Mouse (Mus musculus): ENCODE measurements at regions not wholly inside any gene's neighbourhood (a gene's known extent, or its start where the extent isn't known, plus 50 kb on each side); places are given as distances from the start of the nearest gene placed in this dataset.

GRCm38 (mm10) chr6:107422091-107422490 lies 107.5 kb upstream of the Lrrn1 start:
- H3K27ac ChIP-seq (replicated peaks; ENCODE audit: low read depth, low read length) = no peak overlapping the region
- ATAC-seq (ENCODE audit: insufficient number of reproducible peaks, low FRiP score, low TSS enrichment, low read depth) (no peak), DNase-seq (ENCODE audit: low spot score) (no peak)
- H3K4me1 ChIP-seq (ENCODE audit: control insufficient read depth, insufficient read depth, low read length) = no peaks in the 10 kb centered on the region
- no peak overlapping the region for H3K9ac ChIP-seq (ENCODE audit: low read length)
- no peak overlapping the region for H3K4me3 ChIP-seq (ENCODE audit: low read depth, low read length)
- H3K4me2 ChIP-seq (ENCODE audit: low read depth, severe bottlenecking) = no peak overlapping the region
- no peaks in the 10 kb centered on the region for H3K27me3 ChIP-seq (ENCODE audit: control insufficient read depth, insufficient read depth, low read length)
- H3K9me3 ChIP-seq (ENCODE audit: control insufficient read depth, low read length) = no peaks in the 10 kb centered on the region
- WGBS = 51% methylated on average over 3 of the region's 3 CpGs
- H3K36me3 ChIP-seq (ENCODE audit: control insufficient read depth, insufficient read depth, low read length) = no peaks in the 10 kb centered on the region

GRCm38 (mm10) chr6:107426529-107426928 lies 103.0 kb upstream of the Lrrn1 start:
- ATAC-seq (ENCODE audit: insufficient number of reproducible peaks, low FRiP score, low TSS enrichment, low read depth) = no peak
- no peak overlapping the region for H3K4me3 ChIP-seq (ENCODE audit: low read depth, low read length)
- 83% methylated on average over 3 of the region's 3 CpGs for WGBS
- H3K27ac ChIP-seq (replicated peaks; ENCODE audit: low read depth, low read length) = no peak overlapping the region
- H3K9ac ChIP-seq (ENCODE audit: low read length) = no peak overlapping the region
- DNase-seq (ENCODE audit: low spot score) = no peak
- no peaks in the 10 kb centered on the region for H3K27me3 ChIP-seq (ENCODE audit: control insufficient read depth, insufficient read depth, low read length)
- no peaks in the 10 kb centered on the region for H3K9me3 ChIP-seq (ENCODE audit: control insufficient read depth, low read length)
- H3K4me2 ChIP-seq (ENCODE audit: low read depth, severe bottlenecking) = no peak overlapping the region
- H3K4me1 ChIP-seq (ENCODE audit: control insufficient read depth, insufficient read depth, low read length) = no peaks in the 10 kb centered on the region
- H3K36me3 ChIP-seq (ENCODE audit: control insufficient read depth, insufficient read depth, low read length) = no peaks in the 10 kb centered on the region

- no peak for ATAC-seq (ENCODE audit: insufficient number of reproducible peaks, low FRiP score, low TSS enrichment, low read depth)
- no peaks in the 10 kb centered on the region for H3K27me3 ChIP-seq (ENCODE audit: control insufficient read depth, insufficient read depth, low read length)
- 88% methylated on average over 4 of the region's 4 CpGs for WGBS
Measured at GRCm38 (mm10) chr6:107431033-107431432, 98.5 kb upstream of the Lrrn1 start.

GRCm38 (mm10) chr6:107442058-107442457 lies 87.5 kb upstream of the Lrrn1 start:
- H3K27ac ChIP-seq (replicated peaks; ENCODE audit: low read depth, low read length) = no peak overlapping the region
- no peak overlapping the region for H3K4me2 ChIP-seq (ENCODE audit: low read depth, severe bottlenecking)
- no peaks in the 10 kb centered on the region for H3K36me3 ChIP-seq (ENCODE audit: control insufficient read depth, insufficient read depth, low read length)
- no peaks in the 10 kb centered on the region for H3K4me1 ChIP-seq (ENCODE audit: control insufficient read depth, insufficient read depth, low read length)
- no peak for ATAC-seq (ENCODE audit: insufficient number of reproducible peaks, low FRiP score, low TSS enrichment, low read depth)
- DNase-seq (ENCODE audit: low spot score) = no peak
- whole genome bisulfite sequencing = 78% methylated on average over 1 of the region's 1 CpGs
- H3K9ac ChIP-seq (ENCODE audit: low read length) = no peak overlapping the region
- no peaks in the 10 kb centered on the region for H3K9me3 ChIP-seq (ENCODE audit: control insufficient read depth, low read length)
- H3K4me3 ChIP-seq (ENCODE audit: low read depth, low read length) = no peak overlapping the region
- no peaks in the 10 kb centered on the region for H3K27me3 ChIP-seq (ENCODE audit: control insufficient read depth, insufficient read depth, low read length)

More at GRCm38 (mm10) chr6:107431033-107431432, 98.5 kb upstream of the Lrrn1 start:
- H3K9me3 ChIP-seq (ENCODE audit: control insufficient read depth, low read length) = no peaks in the 10 kb centered on the region
- no peak overlapping the region for H3K27ac ChIP-seq (replicated peaks; ENCODE audit: low read depth, low read length)
- H3K4me1 ChIP-seq (ENCODE audit: control insufficient read depth, insufficient read depth, low read length) = no peaks in the 10 kb centered on the region
- no peak overlapping the region for H3K4me3 ChIP-seq (ENCODE audit: low read depth, low read length)
- no peak overlapping the region for H3K4me2 ChIP-seq (ENCODE audit: low read depth, severe bottlenecking)
- no peak for DNase-seq (ENCODE audit: low spot score)
- H3K36me3 ChIP-seq (ENCODE audit: control insufficient read depth, insufficient read depth, low read length) = no peaks in the 10 kb centered on the region
- no peak overlapping the region for H3K9ac ChIP-seq (ENCODE audit: low read length)

- 87% methylated on average over 3 of the region's 3 CpGs for WGBS
- no peak overlapping the region for H3K9ac ChIP-seq (ENCODE audit: low read length)
- no peaks in the 10 kb centered on the region for H3K4me1 ChIP-seq (ENCODE audit: control insufficient read depth, insufficient read depth, low read length)
- no peaks in the 10 kb centered on the region for H3K36me3 ChIP-seq (ENCODE audit: control insufficient read depth, insufficient read depth, low read length)
- no peak overlapping the region for H3K4me3 ChIP-seq (ENCODE audit: low read depth, low read length)
- no peak for ATAC-seq (ENCODE audit: insufficient number of reproducible peaks, low FRiP score, low TSS enrichment, low read depth)
- no peak for DNase-seq (ENCODE audit: low spot score)
- H3K9me3 ChIP-seq (ENCODE audit: control insufficient read depth, low read length) = no peaks in the 10 kb centered on the region
- no peak overlapping the region for H3K27ac ChIP-seq (replicated peaks; ENCODE audit: low read depth, low read length)
- H3K27me3 ChIP-seq (ENCODE audit: control insufficient read depth, insufficient read depth, low read length) = no peaks in the 10 kb centered on the region
- no peak overlapping the region for H3K4me2 ChIP-seq (ENCODE audit: low read depth, severe bottlenecking)
Measured at GRCm38 (mm10) chr6:107444336-107444735, 85.2 kb upstream of the Lrrn1 start.

GRCm38 (mm10) chr6:107459220-107459619 lies 70.3 kb upstream of the Lrrn1 start:
- WGBS = 96% methylated on average over 1 of the region's 1 CpGs
- Histone ChIP-seq H3K36me3 (ENCODE audit: control insufficient read depth, insufficient read depth, low read length) (no peaks in the 10 kb centered on the region), H3K27ac (replicated peaks; ENCODE audit: low read depth, low read length) (no peak overlapping the region), H3K4me2 (ENCODE audit: low read depth, severe bottlenecking) (no peak overlapping the region), H3K4me3 (ENCODE audit: low read depth, low read length) (no peak overlapping the region), H3K9me3 (ENCODE audit: control insufficient read depth, low read length) (no peaks in the 10 kb centered on the region), H3K9ac (ENCODE audit: low read length) (no peak overlapping the region), H3K27me3 (ENCODE audit: control insufficient read depth, insufficient read depth, low read length) (no peaks in the 10 kb centered on the region), H3K4me1 (ENCODE audit: control insufficient read depth, insufficient read depth, low read length) (no peaks in the 10 kb centered on the region)
- DNase-seq (ENCODE audit: low spot score) (no peak), ATAC-seq (ENCODE audit: insufficient number of reproducible peaks, low FRiP score, low TSS enrichment, low read depth) (no peak)

GRCm38 (mm10) chr6:107462440-107462839 lies 67.1 kb upstream of the Lrrn1 start:
- DNase-seq (ENCODE audit: low spot score) = no peak
- 28% methylated on average over 2 of the region's 2 CpGs for WGBS
- H3K4me3 ChIP-seq (ENCODE audit: low read depth, low read length) = no peak overlapping the region
- H3K9me3 ChIP-seq (ENCODE audit: control insufficient read depth, low read length) = no peaks in the 10 kb centered on the region
- ATAC-seq (ENCODE audit: insufficient number of reproducible peaks, low FRiP score, low TSS enrichment, low read depth) = no peak
- no peak overlapping the region for H3K4me2 ChIP-seq (ENCODE audit: low read depth, severe bottlenecking)
- H3K36me3 ChIP-seq (ENCODE audit: control insufficient read depth, insufficient read depth, low read length) = no peaks in the 10 kb centered on the region
- no peak overlapping the region for H3K27ac ChIP-seq (replicated peaks; ENCODE audit: low read depth, low read length)
- H3K27me3 ChIP-seq (ENCODE audit: control insufficient read depth, insufficient read depth, low read length) = no peaks in the 10 kb centered on the region
- H3K4me1 ChIP-seq (ENCODE audit: control insufficient read depth, insufficient read depth, low read length) = no peaks in the 10 kb centered on the region
- no peak overlapping the region for H3K9ac ChIP-seq (ENCODE audit: low read length)

GRCm38 (mm10) chr6:107473395-107473794 lies 56.2 kb upstream of the Lrrn1 start:
- no peak for ATAC-seq (ENCODE audit: insufficient number of reproducible peaks, low FRiP score, low TSS enrichment, low read depth)
- H3K4me1 ChIP-seq (ENCODE audit: control insufficient read depth, insufficient read depth, low read length) = no peaks in the 10 kb centered on the region
- no peaks in the 10 kb centered on the region for H3K27me3 ChIP-seq (ENCODE audit: control insufficient read depth, insufficient read depth, low read length)
- H3K36me3 ChIP-seq (ENCODE audit: control insufficient read depth, insufficient read depth, low read length) = no peaks in the 10 kb centered on the region
- no peaks in the 10 kb centered on the region for H3K9me3 ChIP-seq (ENCODE audit: control insufficient read depth, low read length)
- no peak for DNase-seq (ENCODE audit: low spot score)
- no peak overlapping the region for H3K4me2 ChIP-seq (ENCODE audit: low read depth, severe bottlenecking)
- no peak overlapping the region for H3K27ac ChIP-seq (replicated peaks; ENCODE audit: low read depth, low read length)
- no peak overlapping the region for H3K9ac ChIP-seq (ENCODE audit: low read length)
- no peak overlapping the region for H3K4me3 ChIP-seq (ENCODE audit: low read depth, low read length)
- 75% methylated on average over 2 of the region's 2 CpGs for WGBS

GRCm38 (mm10) chr6:107474125-107474524 lies 55.4 kb upstream of the Lrrn1 start:
- no peaks in the 10 kb centered on the region for H3K4me1 ChIP-seq (ENCODE audit: control insufficient read depth, insufficient read depth, low read length)
- no peak overlapping the region for H3K9ac ChIP-seq (ENCODE audit: low read length)
- ATAC-seq (ENCODE audit: insufficient number of reproducible peaks, low FRiP score, low TSS enrichment, low read depth) = no peak
- H3K9me3 ChIP-seq (ENCODE audit: control insufficient read depth, low read length) = no peaks in the 10 kb centered on the region
- no peaks in the 10 kb centered on the region for H3K36me3 ChIP-seq (ENCODE audit: control insufficient read depth, insufficient read depth, low read length)
- H3K4me3 ChIP-seq (ENCODE audit: low read depth, low read length) = no peak overlapping the region
- no peak overlapping the region for H3K4me2 ChIP-seq (ENCODE audit: low read depth, severe bottlenecking)
- 88% methylated on average over 4 of the region's 4 CpGs for WGBS
- no peak for DNase-seq (ENCODE audit: low spot score)
- no peaks in the 10 kb centered on the region for H3K27me3 ChIP-seq (ENCODE audit: control insufficient read depth, insufficient read depth, low read length)
- H3K27ac ChIP-seq (replicated peaks; ENCODE audit: low read depth, low read length) = no peak overlapping the region
